Mouse (Mus musculus) layer of hippocampus, adult 9-11 months (tissue): Measurements from ENCODE around the gene Efhd1.

Experiments
- DNase-seq: peaks from one replicate; pipeline ENCODE4 v3.0.0; 2022

The Efhd1 gene

GRCm38 (mm10) chr1:87264134-87265006, at the start of gene Efhd1:
Gene Efhd1, plus strand, starts transcription at chr1:87264363.
- no peak for DNase-seq

- DNase-seq, result no peak
Measured at GRCm38 (mm10) chr1:87214748-87215147, 49.4 kb upstream of the Efhd1 start.

GRCm38 (mm10) chr1:87217938-87218337, 46.2 kb upstream of the Efhd1 start:
- no peak for DNase-seq

GRCm38 (mm10) chr1:87225739-87226138, 38.4 kb upstream of the Efhd1 start:
- no peak for DNase-seq

- DNase-seq, result no peak
Measured at GRCm38 (mm10) chr1:87226409-87227159, 37.6 kb upstream of the Efhd1 start.

- no peak for DNase-seq
Measured at GRCm38 (mm10) chr1:87227160-87227550, 37.0 kb upstream of the Efhd1 start.

GRCm38 (mm10) chr1:87230606-87231005, 33.6 kb upstream of the Efhd1 start:
- no peak for DNase-seq

GRCm38 (mm10) chr1:87232197-87232596, 32.0 kb upstream of the Efhd1 start:
- DNase-seq, result no peak

GRCm38 (mm10) chr1:87239056-87239455, 25.1 kb upstream of the Efhd1 start:
- DNase-seq, result no peak

- DNase-seq, result no peak
Measured at GRCm38 (mm10) chr1:87243021-87243420, 21.1 kb upstream of the Efhd1 start.

- DNase-seq, result no peak
Measured at GRCm38 (mm10) chr1:87245430-87245829, 18.7 kb upstream of the Efhd1 start.

- DNase-seq, result peak; percentile 45
Measured at GRCm38 (mm10) chr1:87245929-87246815, 18.0 kb upstream of the Efhd1 start.

- no peak for DNase-seq
Measured at GRCm38 (mm10) chr1:87252040-87252609, 12.0 kb upstream of the Efhd1 start.

GRCm38 (mm10) chr1:87255173-87255572, 9.0 kb upstream of the Efhd1 start:
- no peak for DNase-seq

- DNase-seq, result no peak
Measured at GRCm38 (mm10) chr1:87257691-87258090, 6.5 kb upstream of the Efhd1 start.

GRCm38 (mm10) chr1:87258484-87258883, 5.7 kb upstream of the Efhd1 start:
- DNase-seq, result no peak

- DNase-seq, result no peak
Measured at GRCm38 (mm10) chr1:87259316-87259715, 4.8 kb upstream of the Efhd1 start.

GRCm38 (mm10) chr1:87263257-87263656, 906 bp upstream of the Efhd1 start:
- DNase-seq, result no peak

- DNase-seq, result no peak
Measured at GRCm38 (mm10) chr1:87263796-87264133, 398 bp upstream of the Efhd1 start.

GRCm38 (mm10) chr1:87265200-87265599, 1.0 kb downstream of the Efhd1 start:
- DNase-seq, result no peak

- no peak for DNase-seq
Measured at GRCm38 (mm10) chr1:87266296-87267090, 2.3 kb downstream of the Efhd1 start.

GRCm38 (mm10) chr1:87270204-87270603, 6.0 kb downstream of the Efhd1 start:
- DNase-seq, result no peak
